Mouse (Mus musculus) spleen, adult 2 months (tissue): ENCODE results near the gene Adam26b. TPM values are rescaled to one million over a fixed set of nuclear protein-coding genes. Genes with fewer than 3 reads are reported as not detected.
"Not testable (repeated sequence)": the region's sequence is repeated elsewhere in the genome, so short reads cannot be mapped to it uniquely, and the experiment has no call there.

ENCODE experiments used
- DNase-seq, 2 experiments: peaks; one replicate each; pipeline versions ENCODE4 v3.0.0 to v3.0.0-alpha.2; 2012 to 2021; ENCODE audit warnings: low spot score in 2 of 2, low read depth in 1 of 2
- H3K27ac ChIP-seq: fragments of 200-500 bp; 2 replicates; pipeline ENCODE4 v1.5.1; 2012; ENCODE audit warnings: low read length, inconsistent platforms; ENCODE audit not compliant: insufficient read depth
- H3K27me3 ChIP-seq: fragments of 200-500 bp; 2 replicates; pipeline ENCODE4 v1.6.1; 2012; ENCODE audit warnings: mild to moderate bottlenecking, moderate library complexity, low read length, inconsistent platforms; ENCODE audit not compliant: control insufficient read depth, insufficient read depth
- H3K36me3 ChIP-seq: fragments of 200-500 bp; 2 replicates; pipeline ENCODE4 v1.6.1; 2012; ENCODE audit warnings: mild to moderate bottlenecking, low read length, inconsistent platforms; ENCODE audit not compliant: control insufficient read depth, insufficient read depth
- H3K4me1 ChIP-seq: fragments of 200-500 bp; 2 replicates; pipeline ENCODE4 v1.6.1; 2011; ENCODE audit warnings: inconsistent platforms; ENCODE audit not compliant: control insufficient read depth, insufficient read depth, insufficient read length
- H3K4me3 ChIP-seq: fragments of 200-500 bp; 2 replicates; pipeline ENCODE4 v1.5.1; 2011; ENCODE audit warnings: mild to moderate bottlenecking, inconsistent platforms; ENCODE audit not compliant: insufficient read depth, insufficient read length; ENCODE audit errors: extremely low read depth
- WGBS: fragments of 180-500 bp; shearing (Covaris S2); methylation state at CpG from one replicate; pipeline ENCODE4 v1.1.7; 2018; 5-methylcytosine and 5-hydroxymethylcytosine counted together
- polyA plus RNA-seq: library from polyadenylated mRNA; depleted of rRNA; stranded (reverse); fragments of >200 nt; gene quantifications from 2 replicates; pipeline ENCODE4 v1.2.3, GENCODE M21; 2012; rRNA removed

The Adam26b gene
- not detected in 2 replicates for polyA plus RNA-seq

- DNase-seq, H3K27me3 ChIP-seq, H3K4me1 ChIP-seq, H3K27ac ChIP-seq, H3K4me3 ChIP-seq, H3K36me3 ChIP-seq: not testable (repeated sequence)
Measured at GRCm38 (mm10) chr8:43528006-43528405, at the start of gene Adam26b. Adam26b (minus strand) TSS chr8:43528106.

- 87% methylated on average over 2 of the region's 2 CpGs for WGBS
- not testable (repeated sequence) for H3K27me3 ChIP-seq, H3K4me3 ChIP-seq, H3K36me3 ChIP-seq, H3K27ac ChIP-seq, DNase-seq, H3K4me1 ChIP-seq
Measured at GRCm38 (mm10) chr8:43576607-43577006, 48.7 kb upstream of the Adam26b start, which contains the start of gene Adam26a. Adam26a (minus strand) TSS chr8:43576707.

Other genes starting within 250 kb of the Adam26b start
- not detected in 2 replicates for gene Zfp42, start 221.1 kb downstream of the Adam26b start, polyA plus RNA-seq
- not detected in 2 replicates for gene Adam26a, start 48.6 kb upstream of the Adam26b start, polyA plus RNA-seq
- not detected in 2 replicates for gene Gm5346, start 99.2 kb upstream of the Adam26b start, polyA plus RNA-seq
- gene Adam34, start 181.9 kb upstream of the Adam26b start, polyA plus RNA-seq = not detected in 2 replicates